In genomic region chr9:121762248-121762647, GRCm38 (mm10) we compare ENCODE assay signal across 24 mouse cellular contexts. TPM values are rescaled to one million over a fixed set of nuclear protein-coding genes. Genes with fewer than 3 reads are reported as not detected.
DNase-seq lines count a peak whose midpoint lies in the region; ATAC-seq and TF ChIP-seq lines count a peak whose summit lies in the region.
"Had no signal": no experiment of that assay in that cellular context is flagged by ENCODE, and none has a peak within 500 bp of the region (broad histone marks: within the 10 kb centered on the region; RNA-seq: fewer than 3 reads in every experiment).

No protein-coding gene starts in this region.

- no peaks in the 10 kb centered on the region for H3K9me3 ChIP-seq in hindbrain, embryonic 10.5 days
- no peaks in the 10 kb centered on the region for H3K9me3 ChIP-seq in hindbrain, embryonic 11.5 days (ENCODE audit: control insufficient read depth, low read length)
- H3K9me3 ChIP-seq: embryonic facial prominence, embryonic 12.5 days; forebrain, embryonic 15.5 days; limb, embryonic 15.5 days; liver, embryonic 15.5 days; midbrain, embryonic 13.5 days; neural tube, embryonic 15.5 days; stomach, embryonic 15.5 days had no signal

- peak; percentile 83 for DNase-seq in gastrocnemius, adult 2 months
- no peak for DNase-seq in gastrocnemius, postnatal 10 days
- no peak for DNase-seq in hindbrain, embryonic 10.5 days (ENCODE audit: low spot score)
- no peak for DNase-seq in hindbrain, embryonic 11.5 days (ENCODE audit: low spot score)
- peak; percentile 47 for DNase-seq in testis, postnatal 10 days (ENCODE audit: low spot score)
- no peak for DNase-seq in testis, postnatal 14 days (ENCODE audit: low spot score)
- peak; percentile 79 for DNase-seq in skeletal muscle tissue, adult 2 months (ENCODE audit: low read depth, low spot score)
- DNase-seq in neural tube, embryonic 10.5 days (ENCODE audit: extremely low spot score, low spot score) = no peak
- DNase-seq: adrenal gland, postnatal 36 days; cerebellum, adult 8-10 months; kidney, adult 9 months; kidney, postnatal 36 days had no signal

- no peak for ATAC-seq in hindbrain, embryonic 11.5 days (ENCODE audit: low FRiP score)
- ATAC-seq: forebrain, embryonic 15.5 days; inflammation-experienced regulatory T-cells, adult 6 months; midbrain, embryonic 13.5 days had no signal

- no peaks in the 10 kb centered on the region; the same call in 1 of the 2 replicates for H3K27me3 ChIP-seq in hindbrain, embryonic 10.5 days (ENCODE audit: insufficient read depth, poor library complexity, severe bottlenecking)
- no peaks in the 10 kb centered on the region for H3K27me3 ChIP-seq in hindbrain, embryonic 11.5 days (ENCODE audit: control insufficient read depth, insufficient read depth, low read length)
- H3K27me3 ChIP-seq: embryonic facial prominence, embryonic 12.5 days; forebrain, embryonic 15.5 days; limb, embryonic 15.5 days; midbrain, embryonic 13.5 days; neural tube, embryonic 15.5 days; stomach, embryonic 15.5 days had no signal

- intact Hi-C loops in gastrocnemius, adult 2 months (cut with DNase I) = no loop called here

- peaks cover 48% of the 10 kb centered on the region for H3K4me1 ChIP-seq in hindbrain, embryonic 10.5 days (replicated peaks)
- peaks cover 16% of the 10 kb centered on the region for H3K4me1 ChIP-seq in hindbrain, embryonic 11.5 days (replicated peaks; ENCODE audit: control insufficient read depth, insufficient read depth, low read length)

- H3K36me3 ChIP-seq in hindbrain, embryonic 10.5 days = peaks cover 61% of the 10 kb centered on the region
- H3K36me3 ChIP-seq in hindbrain, embryonic 11.5 days (ENCODE audit: control insufficient read depth, insufficient read depth, low read length) = peaks cover 5% of the 10 kb centered on the region
- H3K36me3 ChIP-seq: liver, embryonic 15.5 days had no signal

- no peak for TF ChIP-seq CTCF in gastrocnemius, adult 2 months (IDR thresholded peaks at IDR 0.05)

- peak overlapping the region; percentile 98 for H3K27ac ChIP-seq in gastrocnemius, adult 2 months
- peak overlapping the region; percentile 97; the same call in 1 of the 2 replicates for H3K27ac ChIP-seq in hindbrain, embryonic 10.5 days
- no peak overlapping the region for H3K27ac ChIP-seq in hindbrain, embryonic 11.5 days (ENCODE audit: low read depth, low read length)
- H3K27ac ChIP-seq: embryonic facial prominence, embryonic 12.5 days; forebrain, embryonic 15.5 days; liver, embryonic 15.5 days; macrophage; midbrain, embryonic 13.5 days; neural tube, embryonic 15.5 days; stomach, embryonic 15.5 days had no signal

- no peak overlapping the region for H3K9ac ChIP-seq in hindbrain, embryonic 11.5 days (ENCODE audit: low read depth, low read length)
- H3K9ac ChIP-seq: embryonic facial prominence, embryonic 12.5 days; limb, embryonic 15.5 days; liver, embryonic 15.5 days; stomach, embryonic 15.5 days had no signal

- 91% methylated on average over 10 of the region's 10 CpGs for WGBS in hindbrain, embryonic 10.5 days
- 86% methylated on average over 10 of the region's 10 CpGs for WGBS in hindbrain, embryonic 11.5 days

- H3K4me2 ChIP-seq in hindbrain, embryonic 11.5 days (replicated peaks; ENCODE audit: low read depth, low read length) = no peak overlapping the region
- H3K4me2 ChIP-seq: forebrain, embryonic 15.5 days; liver, embryonic 15.5 days; midbrain, embryonic 13.5 days; stomach, embryonic 15.5 days had no signal

- H3K4me3 ChIP-seq in gastrocnemius, adult 2 months = no peak overlapping the region
- no peak overlapping the region for H3K4me3 ChIP-seq in hindbrain, embryonic 10.5 days
- H3K4me3 ChIP-seq in hindbrain, embryonic 11.5 days (ENCODE audit: low read depth, low read length) = no peak overlapping the region
- H3K4me3 ChIP-seq: embryonic facial prominence, embryonic 12.5 days; erythroblast, embryonic 14.5 days; forebrain, embryonic 15.5 days; liver, embryonic 15.5 days; midbrain, embryonic 13.5 days; neural tube, embryonic 15.5 days; stomach, embryonic 15.5 days had no signal

RNA-seq across cellular contexts. Expression of gene Zfp651, which starts 3.1 kb away (rescaled TPM):
- total RNA-seq in gastrocnemius, adult 2 months (2021) = 100 to 1,000 TPM; 127 to 157 TPM
- 10 to 100 TPM; 72.2 to 76.5 TPM for total RNA-seq in gastrocnemius, postnatal 10 days (2021)
- polyA plus RNA-seq in hindbrain, embryonic 10.5 days (2016; fragmentation: Nextera tagmentation; extraction: Ambion mirVana) = 5.5 and 8.4 TPM in 2 replicates
- 6.0 and 7.2 TPM in 2 replicates for polyA plus RNA-seq in hindbrain, embryonic 11.5 days (2014; fragmentation: Nextera tagmentation; extraction: Ambion mirVana)
- total RNA-seq: granulocyte monocyte progenitor cell, adult 5-6 weeks had no signal

RNA-seq across cellular contexts. Expression of gene Klhl40, which starts 15.2 kb away (rescaled TPM):
- 100 to 1,000 TPM; 103 to 120 TPM for total RNA-seq in gastrocnemius, adult 2 months (2021)
- total RNA-seq in gastrocnemius, postnatal 10 days (2021) = 100 to 1,000 TPM; 113 to 118 TPM
- polyA plus RNA-seq in hindbrain, embryonic 10.5 days (2016; fragmentation: Nextera tagmentation; extraction: Ambion mirVana) = 0.06 and 0.16 TPM in 2 replicates
- 0.57 and 0.78 TPM in 2 replicates for polyA plus RNA-seq in hindbrain, embryonic 11.5 days (2014; fragmentation: Nextera tagmentation; extraction: Ambion mirVana)
- total RNA-seq: hematopoietic stem cell, adult 5-6 weeks had no signal
- polyA plus RNA-seq: erythroblast, embryonic 14.5 days; inflammation-experienced regulatory T-cells, adult 6 months; macrophage had no signal

RNA-seq across cellular contexts. Expression of gene Hhatl, which starts 30.1 kb away (rescaled TPM):
- 100 to 1,000 TPM; 151 to 153 TPM for total RNA-seq in gastrocnemius, adult 2 months (2021)
- total RNA-seq in gastrocnemius, postnatal 10 days (2021) = 100 to 1,000 TPM; 256 to 285 TPM
- not detected in 2 replicates for polyA plus RNA-seq in hindbrain, embryonic 10.5 days (2016; fragmentation: Nextera tagmentation; extraction: Ambion mirVana)
- polyA plus RNA-seq in hindbrain, embryonic 11.5 days (2014; fragmentation: Nextera tagmentation; extraction: Ambion mirVana) = not detected in 2 replicates
- total RNA-seq: adrenal gland, postnatal 36 days; granulocyte monocyte progenitor cell, adult 5-6 weeks; hematopoietic stem cell, adult 5-6 weeks had no signal
- polyA plus RNA-seq: erythroblast, embryonic 14.5 days; inflammation-experienced regulatory T-cells, adult 6 months; macrophage had no signal

RNA-seq across cellular contexts. Expression of gene Nktr, which starts 43.3 kb away (rescaled TPM):
- 10 to 100 TPM; 41.3 to 42.6 TPM for total RNA-seq in gastrocnemius, adult 2 months (2021)
- 10 to 100 TPM; 36.5 to 57.9 TPM for total RNA-seq in gastrocnemius, postnatal 10 days (2021)
- polyA plus RNA-seq in hindbrain, embryonic 10.5 days (2016; fragmentation: Nextera tagmentation; extraction: Ambion mirVana) = 45.9 and 57.6 TPM in 2 replicates
- polyA plus RNA-seq in hindbrain, embryonic 11.5 days (2014; fragmentation: Nextera tagmentation; extraction: Ambion mirVana) = 61.8 and 105 TPM in 2 replicates

RNA-seq across cellular contexts. Expression of gene Ss18l2, which starts 52.1 kb away (rescaled TPM):
- 100 to 1,000 TPM; 108 to 137 TPM for total RNA-seq in gastrocnemius, adult 2 months (2021)
- total RNA-seq in gastrocnemius, postnatal 10 days (2021) = 10 to 100 TPM; 80.2 to 85.8 TPM
- 103 and 112 TPM in 2 replicates for polyA plus RNA-seq in hindbrain, embryonic 10.5 days (2016; fragmentation: Nextera tagmentation; extraction: Ambion mirVana)
- polyA plus RNA-seq in hindbrain, embryonic 11.5 days (2014; fragmentation: Nextera tagmentation; extraction: Ambion mirVana) = 122 and 131 TPM in 2 replicates

Comparison
In these comparisons a context has a peak if more than half of its experiments do, and no peak if none do; other contexts are left out.
1. DNase-seq: peak in gastrocnemius, adult 2 months (single experiment), testis, postnatal 10 days (single experiment) and skeletal muscle tissue, adult 2 months (single experiment); none in gastrocnemius, postnatal 10 days (single experiment), hindbrain, embryonic 10.5 days (single experiment), hindbrain, embryonic 11.5 days (single experiment), testis, postnatal 14 days (single experiment) and neural tube, embryonic 10.5 days (single experiment).